Mouse (Mus musculus) E14TG2a.4 (cell line): Measurements from ENCODE around the gene Atp2b4.

ENCODE experiments used
- H3K27me3 ChIP-seq: 2 replicates; pipeline ENCODE4 v1.6.1; 2014; ENCODE audit warnings: low read length, control low read depth; ENCODE audit not compliant: insufficient read depth
- H3K36me3 ChIP-seq: 2 replicates; pipeline ENCODE4 v1.6.1; 2014; ENCODE audit warnings: low read length, control low read depth; ENCODE audit not compliant: insufficient read depth
- H3K4me1 ChIP-seq: replicated peaks from 2 replicates; pipeline ENCODE4 v1.6.1; 2014; ENCODE audit warnings: low read depth, low read length, control low read depth
- H3K4me3 ChIP-seq: replicated peaks from 2 replicates; pipeline ENCODE4 v1.5.1; 2014; ENCODE audit warnings: mild to moderate bottlenecking, low read length
- H3K9me3 ChIP-seq: 2 replicates; pipeline ENCODE4 v1.6.1; 2014; ENCODE audit warnings: low read length, control low read depth
- CTCF ChIP-seq: conservative IDR thresholded peaks from 2 replicates; pipeline ENCODE4 v1.5.1; 2014; ENCODE audit warnings: low read length
- NANOG ChIP-seq: IDR thresholded peaks from 2 replicates; pipeline ENCODE4 v1.6.1; 2014; ENCODE audit warnings: borderline replicate concordance, low read length, mixed read lengths
- POU5F1 ChIP-seq: IDR thresholded peaks from 2 replicates; pipeline ENCODE4 v1.6.1; 2014; ENCODE audit warnings: low read length, borderline replicate concordance

Gene Atp2b4

DNA sequence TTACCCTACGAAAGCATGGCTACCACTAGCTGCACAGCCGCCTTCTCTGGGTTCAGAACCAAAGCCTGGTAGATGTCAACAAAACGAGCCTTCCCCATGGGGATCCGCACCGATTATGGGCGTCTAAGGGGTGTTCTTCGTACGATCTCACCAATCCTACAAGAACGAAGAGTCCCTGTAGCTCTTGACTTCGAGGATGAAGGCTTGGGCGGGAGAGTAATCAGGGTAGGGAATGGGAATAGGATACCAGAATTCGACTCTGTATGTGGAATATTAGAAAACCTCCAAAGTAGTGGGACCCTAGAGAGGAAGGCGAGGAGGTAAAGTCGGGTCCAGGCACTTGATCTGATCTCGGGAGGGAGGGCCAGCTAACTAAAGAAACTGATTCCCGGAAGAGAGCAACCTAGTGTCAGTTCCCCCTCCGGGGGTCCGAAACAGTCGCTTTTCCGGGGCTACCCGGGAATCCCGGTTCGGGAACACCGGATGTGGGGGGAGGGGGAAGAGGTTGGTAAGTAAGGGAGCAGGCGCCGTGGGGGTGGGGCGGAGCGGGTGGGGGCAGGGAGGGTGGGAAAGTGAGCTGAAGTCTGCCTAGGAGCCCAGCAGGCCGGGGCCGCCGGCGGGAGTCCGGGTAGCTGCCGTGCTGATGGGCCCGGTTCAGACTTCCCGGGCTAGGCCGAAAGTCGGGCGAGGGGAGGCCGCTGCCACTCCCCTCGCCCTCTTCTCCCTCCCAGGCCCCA is 140.2 kb downstream of the Atp2b4 start, which contains the start of gene Zbed6:
Gene Zbed6 (minus strand): TSS at position 420 of the 737 bp plus-strand sequence.
- no peaks in the 10 kb centered on the region for H3K27me3 ChIP-seq
- peaks cover 84% of the 10 kb centered on the region for H3K4me1 ChIP-seq
- H3K9me3 ChIP-seq, result no peaks in the 10 kb centered on the region
- TF ChIP-seq NANOG (no peak), POU5F1 (no peak), CTCF (no peak)
- H3K36me3 ChIP-seq, result peaks cover 48% of the 10 kb centered on the region
- peak within 1 kb of the TSS; percentile 90 for H3K4me3 ChIP-seq

DNA sequence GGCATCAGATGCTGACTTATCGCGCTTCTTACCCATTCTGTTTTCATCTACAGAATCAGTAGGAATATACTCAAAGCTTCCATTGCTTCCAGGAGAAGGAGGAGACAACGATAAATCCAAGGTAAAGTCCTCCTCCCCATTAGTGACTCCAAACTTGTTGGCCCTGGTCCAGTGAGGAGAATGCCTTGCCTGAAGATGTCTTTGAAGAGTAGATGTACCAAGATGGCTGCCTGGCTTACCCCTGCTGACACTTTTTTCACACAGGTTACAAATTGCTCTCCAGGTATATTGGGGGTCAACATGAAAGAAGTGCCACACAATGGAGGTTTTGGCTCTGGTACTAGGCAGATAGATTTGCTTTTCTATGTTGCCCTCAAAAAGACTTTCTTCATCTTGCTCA is 142.0 kb downstream of the Atp2b4 start:
- TF ChIP-seq POU5F1 (no peak), CTCF (no peak), NANOG (no peak)
- Histone ChIP-seq H3K36me3 (peaks cover 59% of the 10 kb centered on the region), H3K4me1 (peaks cover 77% of the 10 kb centered on the region), H3K27me3 (no peaks in the 10 kb centered on the region), H3K9me3 (no peaks in the 10 kb centered on the region), H3K4me3 (peak overlapping the region; percentile 90)

DNA sequence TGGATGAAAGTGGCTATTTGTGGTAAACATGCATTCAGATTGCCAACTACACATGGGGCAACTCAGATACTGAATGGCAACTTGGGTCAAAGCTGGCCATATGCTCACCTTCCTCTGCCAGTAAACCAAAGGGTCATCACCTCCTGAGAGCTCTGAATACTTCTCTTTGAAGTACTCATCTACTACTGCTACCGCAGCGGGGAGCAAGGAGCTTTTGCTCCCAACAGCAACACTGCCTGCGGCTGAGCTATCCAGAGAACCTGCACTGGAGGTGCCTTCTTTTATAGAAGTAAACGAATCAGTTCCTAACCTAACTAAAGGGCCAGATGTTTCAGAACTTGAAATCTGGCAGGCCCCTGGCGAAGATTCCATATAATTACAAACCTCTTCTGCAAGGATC is 144.0 kb downstream of the Atp2b4 start:
- TF ChIP-seq NANOG, result 0 out of 2 replicates have a peak, but pooled peaks have one; percentile 24
- TF ChIP-seq POU5F1, result no peak
- H3K9me3 ChIP-seq, result no peaks in the 10 kb centered on the region
- H3K36me3 ChIP-seq, result peaks cover 78% of the 10 kb centered on the region
- H3K27me3 ChIP-seq, result no peaks in the 10 kb centered on the region
- H3K4me1 ChIP-seq, result peaks cover 72% of the 10 kb centered on the region
- H3K4me3 ChIP-seq, result 0 out of 2 replicates have a peak overlapping the region, but pooled peaks have one; percentile 0

DNA sequence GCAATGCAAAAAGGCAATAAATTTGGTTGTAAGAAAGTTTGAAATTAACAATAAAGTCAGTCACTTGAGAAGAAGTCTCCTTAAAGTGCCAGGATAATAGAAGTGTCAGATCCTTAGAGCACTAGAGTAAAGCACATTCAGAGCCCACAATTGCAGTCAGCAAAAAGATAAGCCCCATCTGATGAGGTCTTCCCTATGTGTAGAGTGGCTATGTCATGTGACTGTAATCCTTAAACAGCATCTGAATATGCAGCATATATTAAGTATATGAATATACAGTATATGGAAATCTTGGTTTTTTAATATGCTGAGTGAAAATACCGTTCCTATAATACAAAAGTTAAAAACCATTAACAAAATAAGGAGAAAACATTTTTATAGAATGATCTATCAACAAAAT is 147.8 kb downstream of the Atp2b4 start:
- peaks cover 67% of the 10 kb centered on the region for H3K4me1 ChIP-seq
- peaks cover 83% of the 10 kb centered on the region for H3K36me3 ChIP-seq
- H3K9me3 ChIP-seq, result no peaks in the 10 kb centered on the region
- H3K27me3 ChIP-seq, result no peaks in the 10 kb centered on the region
- TF ChIP-seq POU5F1 (no peak), NANOG (no peak), CTCF (no peak)
- H3K4me3 ChIP-seq, result no peak overlapping the region

DNA sequence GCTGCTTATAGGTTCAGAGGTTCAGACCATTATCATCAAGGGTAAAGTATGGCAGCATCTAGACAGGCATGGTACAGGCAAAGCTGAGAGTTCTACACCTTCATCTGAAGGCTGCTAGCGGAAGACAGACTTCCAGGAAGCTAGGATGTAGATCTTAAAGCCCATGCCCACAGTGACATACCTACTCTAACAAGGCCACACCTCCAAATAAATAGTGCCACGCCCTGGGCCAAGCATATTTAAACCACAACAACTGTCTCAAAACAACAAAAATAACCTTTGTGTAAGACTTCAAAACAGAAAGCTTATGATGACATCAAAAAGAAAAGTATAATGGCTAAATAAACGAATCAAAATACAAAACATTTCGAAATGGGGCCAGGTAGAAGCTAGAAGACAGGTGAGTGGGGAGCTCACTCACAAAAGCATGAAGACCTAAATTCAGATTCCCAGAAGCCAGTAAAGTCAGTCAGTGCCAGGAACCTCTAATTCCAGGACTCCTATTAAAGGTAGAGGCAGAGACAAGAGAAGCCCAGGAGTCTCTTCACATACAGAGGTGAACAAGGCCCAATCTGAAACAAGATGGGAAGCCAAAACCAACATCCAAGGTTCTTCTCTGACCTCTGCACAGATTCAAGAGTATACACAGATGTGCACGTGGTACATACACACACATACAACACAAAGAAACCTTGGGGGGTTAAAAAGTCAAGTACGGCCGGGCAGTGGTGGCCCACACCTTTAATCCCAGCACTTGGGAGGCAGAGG is 150.4 kb downstream of the Atp2b4 start:
- TF ChIP-seq POU5F1 (no peak), CTCF (no peak), NANOG (no peak)
- Histone ChIP-seq H3K4me1 (peaks cover 42% of the 10 kb centered on the region), H3K36me3 (peaks cover 82% of the 10 kb centered on the region), H3K27me3 (no peaks in the 10 kb centered on the region), H3K4me3 (no peak overlapping the region), H3K9me3 (no peaks in the 10 kb centered on the region)
